29 mouse cellular contexts compared by ENCODE assay signal in genomic region chr4:33645217-33645616, GRCm38 (mm10).
"Had no signal": no experiment of that assay in that cellular context is flagged by ENCODE, and none has a peak within 500 bp of the region (broad histone marks: within the 10 kb centered on the region; RNA-seq: fewer than 3 reads in every experiment).

No protein-coding gene starts in this region.

- DNase-seq: cerebellum, adult 8-10 months; cerebellum, adult 9-10 months; cerebellum, adult 9-11 months; cerebellum, postnatal 10 days; cerebellum, postnatal 14 days; cerebellum, postnatal 25 days; cerebellum, postnatal 36 days; embryo, embryonic 11 days; forebrain, postnatal 0 days; gastrocnemius, adult 2 months; gastrocnemius, postnatal 10 days; gastrocnemius, postnatal 14 days; gastrocnemius, postnatal 25 days; gastrocnemius, postnatal 36 days; heart, adult 18-20 months; heart, adult 2 months had no signal

- H3K4me1 ChIP-seq: embryonic facial prominence, embryonic 10.5 days; embryonic facial prominence, embryonic 12.5 days; embryonic facial prominence, embryonic 13.5 days; embryonic facial prominence, embryonic 15.5 days; heart, embryonic 10.5 days had no signal

- H3K4me3 ChIP-seq: embryonic facial prominence, embryonic 10.5 days; embryonic facial prominence, embryonic 12.5 days; embryonic facial prominence, embryonic 13.5 days; embryonic facial prominence, embryonic 15.5 days; erythroblast, embryonic 14.5 days; forebrain, embryonic 10.5 days; forebrain, embryonic 12.5 days; forebrain, embryonic 13.5 days; forebrain, embryonic 15.5 days; gastrocnemius, adult 2 months; heart, adult 2 months; heart, embryonic 10.5 days had no signal

- H3K4me2 ChIP-seq: embryonic facial prominence, embryonic 12.5 days; embryonic facial prominence, embryonic 13.5 days; embryonic facial prominence, embryonic 15.5 days; forebrain, embryonic 12.5 days; forebrain, embryonic 13.5 days; forebrain, embryonic 15.5 days; heart, embryonic 11.5 days had no signal

- H3K27ac ChIP-seq: embryonic facial prominence, embryonic 10.5 days; embryonic facial prominence, embryonic 12.5 days; embryonic facial prominence, embryonic 13.5 days; embryonic facial prominence, embryonic 15.5 days; forebrain, embryonic 10.5 days; forebrain, embryonic 12.5 days; forebrain, embryonic 13.5 days; forebrain, embryonic 15.5 days; gastrocnemius, adult 2 months; heart, adult 2 months; heart, embryonic 10.5 days had no signal

- H3K27me3 ChIP-seq: embryonic facial prominence, embryonic 12.5 days; embryonic facial prominence, embryonic 13.5 days; embryonic facial prominence, embryonic 15.5 days; forebrain, embryonic 12.5 days; forebrain, embryonic 13.5 days; forebrain, embryonic 15.5 days had no signal

- H3K9ac ChIP-seq: embryonic facial prominence, embryonic 12.5 days; embryonic facial prominence, embryonic 13.5 days; embryonic facial prominence, embryonic 15.5 days; forebrain, embryonic 12.5 days; forebrain, embryonic 13.5 days; forebrain, embryonic 15.5 days; forebrain, postnatal 0 days had no signal

- H3K36me3 ChIP-seq: embryonic facial prominence, embryonic 10.5 days; embryonic facial prominence, embryonic 12.5 days; embryonic facial prominence, embryonic 13.5 days; embryonic facial prominence, embryonic 15.5 days; forebrain, embryonic 10.5 days; forebrain, embryonic 12.5 days; forebrain, embryonic 15.5 days; heart, embryonic 10.5 days had no signal

- ATAC-seq: forebrain, embryonic 13.5 days; forebrain, embryonic 14.5 days; forebrain, embryonic 15.5 days; forebrain, embryonic 16.5 days; forebrain, postnatal 0 days had no signal

- H3K9me3 ChIP-seq: embryonic facial prominence, embryonic 10.5 days; embryonic facial prominence, embryonic 12.5 days; embryonic facial prominence, embryonic 13.5 days; embryonic facial prominence, embryonic 15.5 days; forebrain, embryonic 10.5 days; forebrain, embryonic 12.5 days; forebrain, embryonic 13.5 days; forebrain, embryonic 15.5 days; heart, embryonic 10.5 days had no signal
